Mouse (Mus musculus) C2C12 (cell line): ENCODE data around the gene Krt1. TPM values are rescaled to one million over a fixed set of nuclear protein-coding genes. Genes with fewer than 3 reads are reported as not detected.

Source experiments
- H3K27me3 ChIP-seq: one replicate; pipeline ENCODE4 v1.6.1; 2011; ENCODE audit not compliant: control insufficient read depth, insufficient read depth, insufficient read length
- H3K36me3 ChIP-seq: one replicate; pipeline ENCODE4 v1.6.1; 2011; ENCODE audit not compliant: control insufficient read depth, insufficient read depth
- H3K4me3 ChIP-seq: one replicate; pipeline ENCODE4 v1.5.1; 2011; ENCODE audit warnings: mild to moderate bottlenecking, control low read depth; ENCODE audit not compliant: poor library complexity, insufficient read depth, severe bottlenecking
- H3K79me2 ChIP-seq: one replicate; pipeline ENCODE4 v1.6.1; 2011; ENCODE audit not compliant: control insufficient read depth, insufficient read depth
- H3K79me3 ChIP-seq: one replicate; pipeline ENCODE4 v1.6.1; 2011; ENCODE audit warnings: low read depth, control low read depth
- H3ac ChIP-seq: one replicate; pipeline ENCODE3; 2011; ENCODE audit warnings: low read depth; ENCODE audit not compliant: control insufficient read depth, insufficient read length
- CEBPB ChIP-seq: IDR thresholded peaks from one replicate; pipeline ENCODE4 v1.6.1; 2011; ENCODE audit warnings: low read depth, mild to moderate bottlenecking, control low read depth, moderate library complexity
- CTCF ChIP-seq: IDR thresholded peaks from one replicate; pipeline ENCODE4 v1.5.1; 2011; ENCODE audit not compliant: control insufficient read depth, insufficient read depth, insufficient read length
- FOSL1 ChIP-seq: IDR thresholded peaks from one replicate; pipeline ENCODE4 v1.8.0; 2011; ENCODE audit warnings: mild to moderate bottlenecking, low read length; ENCODE audit not compliant: poor library complexity, insufficient read depth, severe bottlenecking
- MAX ChIP-seq: IDR thresholded peaks from one replicate; pipeline ENCODE4 v1.6.1; 2011; ENCODE audit warnings: mild to moderate bottlenecking, control low read depth
- MYOD1 ChIP-seq: IDR thresholded peaks from one replicate; pipeline ENCODE4 v1.6.1; 2011; ENCODE audit warnings: low read depth; ENCODE audit not compliant: control insufficient read depth, insufficient read length
- MYOG ChIP-seq: IDR thresholded peaks from one replicate; pipeline ENCODE4 v1.6.1; 2011; ENCODE audit not compliant: control insufficient read depth, insufficient read length; ENCODE audit errors: extremely low read depth
- USF1 ChIP-seq: IDR thresholded peaks from one replicate; pipeline ENCODE4 v1.6.1; 2011; ENCODE audit warnings: low read depth, mild to moderate bottlenecking, control low read depth, moderate library complexity
- polyA plus RNA-seq: library from polyadenylated mRNA; unstranded; fragments of >200 nt; fragmentation: generic; extraction: Trizol; gene quantifications from one replicate; pipeline ENCODE4 v1.2.1, GENCODE M21; 2012; ENCODE audit warnings: missing spikeins

The Krt1 gene
- polyA plus RNA-seq, 1 experiment, result not detected

DNA sequence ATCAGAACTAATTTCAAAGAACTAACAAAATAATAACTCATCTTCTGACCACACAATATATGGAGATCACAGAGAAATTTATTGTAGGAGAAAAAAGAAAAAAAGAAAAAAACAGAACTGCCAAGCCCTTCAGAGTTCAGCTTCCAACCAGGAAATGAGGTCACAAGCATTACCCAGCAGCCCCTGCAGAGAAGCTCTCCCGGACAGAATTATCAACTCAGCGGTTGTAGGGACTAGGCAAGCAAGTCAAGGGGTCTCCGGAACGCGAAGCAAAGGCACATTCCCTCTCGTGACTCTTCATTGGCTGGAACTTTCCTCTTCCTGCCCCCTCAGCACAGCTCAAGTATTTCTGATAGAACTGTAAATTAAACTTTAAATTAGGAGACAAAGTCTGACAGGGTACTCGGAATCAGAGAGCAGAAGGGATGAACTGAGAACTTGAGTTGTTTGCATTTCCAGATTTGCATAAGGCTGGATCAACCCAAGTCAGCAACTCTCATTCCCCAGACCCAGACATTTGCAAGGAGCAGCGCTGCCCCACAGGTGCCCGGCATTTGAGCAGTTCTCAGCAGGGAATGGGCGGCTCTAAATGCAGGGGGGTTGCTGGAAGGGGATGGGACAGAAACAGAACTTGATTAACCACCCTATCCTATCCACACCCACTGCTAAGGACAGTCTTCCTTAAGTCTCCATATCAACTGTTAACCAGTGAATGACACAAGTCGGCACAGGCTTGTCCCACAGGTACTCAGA is 8.3 kb upstream of the Krt1 start:
- no peak for TF ChIP-seq CTCF
- no peak for TF ChIP-seq FOSL1
- no peak for TF ChIP-seq MAX
- TF ChIP-seq MYOG, result no peak
- no peak for TF ChIP-seq MYOD1
- TF ChIP-seq USF1, result no peak
- no peak for TF ChIP-seq CEBPB
- Histone ChIP-seq H3K27me3 (peaks cover 65% of the 10 kb centered on the region), H3K36me3 (no peaks in the 10 kb centered on the region), H3K79me2 (no peaks in the 10 kb centered on the region), H3K79me3 (no peaks in the 10 kb centered on the region), H3K4me3 (no peak overlapping the region), H3ac (no peak overlapping the region)

DNA sequence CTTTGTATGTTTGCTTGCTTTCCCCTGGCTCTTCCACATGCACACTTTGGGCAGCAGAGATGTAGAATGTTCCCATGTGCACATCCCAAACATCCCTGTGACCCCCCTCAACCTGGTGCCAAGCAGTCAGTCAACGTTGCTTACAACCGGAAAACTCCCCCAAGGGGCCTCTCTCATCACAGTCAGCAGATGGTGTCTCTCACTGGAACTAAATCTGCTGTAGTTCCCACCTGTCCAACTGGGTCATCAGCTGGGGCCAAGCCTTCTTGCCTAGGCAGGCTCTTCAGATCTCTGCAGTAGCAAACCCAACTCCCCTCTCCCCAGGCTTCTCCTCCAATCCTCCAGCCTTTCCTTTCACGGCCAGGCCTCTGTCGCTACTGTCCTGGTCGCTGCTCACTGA is 6.1 kb upstream of the Krt1 start:
- H3K4me3 ChIP-seq, result no peak overlapping the region
- H3K79me3 ChIP-seq, result no peaks in the 10 kb centered on the region
- peaks cover 78% of the 10 kb centered on the region for H3K27me3 ChIP-seq
- no peaks in the 10 kb centered on the region for H3K36me3 ChIP-seq
- TF ChIP-seq CEBPB (no peak), FOSL1 (no peak), MAX (no peak), CTCF (no peak)
- H3ac ChIP-seq, result no peak overlapping the region
- no peaks in the 10 kb centered on the region for H3K79me2 ChIP-seq

DNA sequence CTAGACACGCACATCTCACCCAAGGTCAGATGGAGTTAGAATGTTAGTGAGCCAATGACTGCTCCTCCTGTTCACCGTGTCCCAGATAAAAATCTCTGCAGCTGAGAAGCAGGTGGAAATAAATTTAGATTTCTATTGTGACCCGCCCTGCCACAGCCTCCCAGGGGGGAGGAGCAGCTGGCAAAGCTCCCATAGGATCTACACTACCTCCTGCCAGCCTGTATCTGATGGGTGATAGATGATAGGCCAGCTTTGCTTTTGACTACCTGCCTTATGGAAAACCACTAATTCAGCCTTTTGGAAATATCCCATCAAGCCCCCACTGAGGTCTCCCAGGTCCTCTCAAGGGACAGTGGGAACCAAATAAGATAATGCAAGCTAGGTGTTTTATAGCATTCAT is 5.1 kb upstream of the Krt1 start:
- H3K79me2 ChIP-seq, result no peaks in the 10 kb centered on the region
- peaks cover 78% of the 10 kb centered on the region for H3K27me3 ChIP-seq
- H3K36me3 ChIP-seq, result no peaks in the 10 kb centered on the region
- no peak overlapping the region for H3ac ChIP-seq
- no peak for TF ChIP-seq USF1
- TF ChIP-seq CTCF, result no peak
- TF ChIP-seq FOSL1, result no peak
- TF ChIP-seq MYOG, result no peak
- no peak for TF ChIP-seq CEBPB
- no peak for TF ChIP-seq MAX
- no peak for TF ChIP-seq MYOD1
- no peaks in the 10 kb centered on the region for H3K79me3 ChIP-seq
- H3K4me3 ChIP-seq, result no peak overlapping the region

DNA sequence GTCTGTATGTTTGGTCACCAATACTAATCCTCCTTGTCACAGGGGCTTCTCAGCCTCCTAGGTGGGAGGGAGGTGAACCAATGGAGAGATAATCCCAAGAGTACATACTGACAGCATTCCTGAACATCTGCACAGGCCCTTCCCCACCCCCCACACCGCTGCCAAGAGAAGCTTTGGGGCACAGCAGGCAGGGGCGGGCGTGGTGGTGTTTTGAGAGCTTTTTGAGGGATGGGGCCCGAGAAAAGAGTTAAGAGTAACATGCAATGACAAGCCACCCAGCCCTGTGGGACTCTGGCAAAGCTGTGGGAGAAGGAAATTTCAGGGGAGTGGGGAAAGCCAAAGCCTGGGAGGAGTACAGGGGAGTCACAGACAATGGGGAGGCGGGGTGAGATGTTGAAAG is 3.7 kb upstream of the Krt1 start:
- Histone ChIP-seq H3K36me3 (no peaks in the 10 kb centered on the region), H3K79me2 (no peaks in the 10 kb centered on the region), H3K27me3 (peaks cover 76% of the 10 kb centered on the region), H3K4me3 (no peak overlapping the region), H3K79me3 (no peaks in the 10 kb centered on the region), H3ac (no peak overlapping the region)
- TF ChIP-seq MAX, result no peak
- no peak for TF ChIP-seq MYOG
- TF ChIP-seq USF1, result no peak
- TF ChIP-seq CTCF, result no peak
- TF ChIP-seq FOSL1, result no peak
- TF ChIP-seq MYOD1, result no peak
- no peak for TF ChIP-seq CEBPB

DNA sequence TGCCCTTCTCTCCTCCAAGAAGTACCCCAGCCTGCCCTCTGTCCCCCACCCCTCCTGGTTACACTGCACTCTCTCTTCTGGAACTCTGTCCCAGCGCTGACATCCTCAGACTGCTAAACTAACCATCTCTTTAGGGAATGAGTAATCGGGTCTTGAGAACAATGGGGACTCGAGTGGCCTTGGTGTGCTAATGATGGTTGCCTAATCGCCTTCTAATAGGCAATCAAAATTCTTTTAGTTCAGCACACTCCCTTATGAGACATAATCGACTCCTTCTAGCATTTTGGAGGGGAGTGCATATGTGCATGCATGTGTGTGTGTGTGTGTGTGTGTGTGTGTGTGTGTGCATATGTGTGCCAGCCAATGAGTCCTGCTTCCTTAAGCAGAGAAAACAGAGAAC is 2.0 kb upstream of the Krt1 start:
- Histone ChIP-seq H3K36me3 (no peaks in the 10 kb centered on the region), H3K79me2 (no peaks in the 10 kb centered on the region), H3ac (no peak overlapping the region), H3K79me3 (no peaks in the 10 kb centered on the region), H3K4me3 (no peak overlapping the region), H3K27me3 (peaks cover 78% of the 10 kb centered on the region)
- TF ChIP-seq MYOD1 (no peak), CTCF (no peak), CEBPB (no peak), MYOG (no peak), USF1 (no peak), MAX (no peak), FOSL1 (no peak)

DNA sequence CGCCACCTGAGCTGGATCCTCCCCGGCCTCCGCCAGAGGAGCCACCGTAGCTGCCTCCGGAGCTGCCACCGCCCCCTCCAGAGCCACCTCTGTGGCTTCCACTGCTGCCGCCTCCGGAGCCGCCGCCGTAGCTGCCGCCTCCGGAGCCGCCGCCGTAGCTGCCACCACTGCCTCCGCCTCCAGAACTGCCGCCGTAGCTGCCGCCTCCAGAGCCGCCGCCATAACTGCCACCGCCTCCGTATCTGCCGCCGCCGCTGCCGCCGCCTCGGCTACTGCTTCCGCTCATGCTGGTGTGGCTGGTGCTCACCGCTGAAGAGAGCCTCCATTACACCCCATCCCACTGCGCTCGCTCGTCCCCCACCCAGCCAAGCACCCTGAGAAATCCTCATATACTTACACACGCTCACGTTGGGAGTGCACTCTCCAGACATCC is 4.6 kb downstream of the Krt1 start:
- Histone ChIP-seq H3K79me2 (no peaks in the 10 kb centered on the region), H3K79me3 (no peaks in the 10 kb centered on the region), H3K4me3 (no peak overlapping the region), H3K27me3 (peaks cover 72% of the 10 kb centered on the region), H3K36me3 (no peaks in the 10 kb centered on the region), H3ac (no peak overlapping the region)
- no peak for TF ChIP-seq MAX
- no peak for TF ChIP-seq MYOD1
- no peak for TF ChIP-seq USF1
- no peak for TF ChIP-seq MYOG
- no peak for TF ChIP-seq FOSL1
- no peak for TF ChIP-seq CEBPB
- no peak for TF ChIP-seq CTCF
